Mouse (Mus musculus) midbrain, embryonic 14.5 days (tissue): Measurements from ENCODE around the gene Patl2. TPM values are rescaled to one million over a fixed set of nuclear protein-coding genes. Genes with fewer than 3 reads are reported as not detected.
"Not testable (repeated sequence)": the region's sequence is repeated elsewhere in the genome, so short reads cannot be mapped to it uniquely, and the experiment has no call there.

ENCODE experiments used
- ATAC-seq: fragments of 200-750 bp; cut with Nextera tagmentation; 2 replicates; pipeline ENCODE4 v1.8.0; 2017; ENCODE audit warnings: moderate number of reproducible peaks, moderate library complexity; ENCODE audit not compliant: low FRiP score, low TSS enrichment
- DNase-seq: peaks from one replicate; pipeline ENCODE4 v3.0.0-alpha.2; 2015
- H3K27ac ChIP-seq: fragments of 300-500 bp; sonication (generic); replicated peaks from 2 replicates; pipeline ENCODE4 v1.5.1; 2014; ENCODE audit warnings: mild to moderate bottlenecking, low read depth, low read length, moderate library complexity
- H3K27me3 ChIP-seq: fragments of 300-500 bp; sonication (generic); 2 replicates; pipeline ENCODE4 v1.6.1; 2014; ENCODE audit warnings: low read length, control low read depth, mixed read lengths; ENCODE audit not compliant: control insufficient read depth, insufficient read depth
- H3K36me3 ChIP-seq: fragments of 300-500 bp; sonication (generic); 2 replicates; pipeline ENCODE4 v1.6.1; 2014; ENCODE audit warnings: low read length, control low read depth; ENCODE audit not compliant: control insufficient read depth, insufficient read depth
- H3K4me1 ChIP-seq: fragments of 300-500 bp; sonication (generic); 2 replicates; pipeline ENCODE4 v1.6.1; 2014; ENCODE audit warnings: mild to moderate bottlenecking, antibody characterized with exemption, low read length, control low read depth; ENCODE audit not compliant: control insufficient read depth, insufficient read depth
- H3K4me2 ChIP-seq: fragments of 300-500 bp; sonication (generic); 2 replicates; pipeline ENCODE4 v1.6.1; 2014; ENCODE audit warnings: mild to moderate bottlenecking, low read length, moderate library complexity
- H3K4me3 ChIP-seq: fragments of 300-500 bp; sonication (generic); replicated peaks from 2 replicates; pipeline ENCODE4 v1.5.1; 2014; ENCODE audit warnings: low read depth, low read length
- H3K9ac ChIP-seq: fragments of 300-500 bp; sonication (generic); replicated peaks from 2 replicates; pipeline ENCODE4 v1.6.1; 2014; ENCODE audit warnings: mild to moderate bottlenecking, low read length, moderate library complexity
- H3K9me3 ChIP-seq: fragments of 300-500 bp; sonication (generic); 2 replicates; pipeline ENCODE4 v1.6.1; 2016; ENCODE audit warnings: low read length, control low read depth, mixed read lengths; ENCODE audit not compliant: control insufficient read depth
- WGBS: fragments of 180-500 bp; shearing (Covaris S2); extraction: QIAGEN DNeasy Blood & Tissue Kit; methylation state at CpG from one replicate; pipeline ENCODE4 v1.1.7; 2014; 5-methylcytosine and 5-hydroxymethylcytosine counted together
- polyA plus RNA-seq: library from polyadenylated mRNA; unstranded; fragments of >200 nt; fragmentation: Nextera tagmentation; extraction: Ambion mirVana; gene quantifications from 2 replicates; pipeline ENCODE4 v1.2.1, GENCODE M21; 2014

Gene Patl2
- polyA plus RNA-seq, 1 experiment from 2014 or later, result not detected

- Histone ChIP-seq H3K4me1 (no peaks in the 10 kb centered on the region), H3K4me3 (no peak overlapping the region), H3K27ac (no peak overlapping the region), H3K9ac (no peak overlapping the region), H3K4me2 (no peak overlapping the region), H3K27me3 (no peaks in the 10 kb centered on the region), H3K36me3 (no peaks in the 10 kb centered on the region), H3K9me3 (no peaks in the 10 kb centered on the region)
- DNase-seq, result no peak
- no peak for ATAC-seq
- WGBS, result 53% methylated on average over 12 of the region's 12 CpGs
These were observed 60.1 kb downstream of the Patl2 start for GRCm38 (mm10) chr2:122125680-122126572.

- H3K27ac ChIP-seq, result peak within 1 kb of the TSS; percentile 97
- no peaks in the 10 kb centered on the region for H3K9me3 ChIP-seq
- under 1% methylated on average over 47 of the region's 47 CpGs for WGBS
- DNase-seq (peak; percentile 98), ATAC-seq (peak; percentile 100)
- H3K4me2 ChIP-seq, result peak within 1 kb of the TSS; percentile 55
- peaks cover 12% of the 10 kb centered on the region for H3K36me3 ChIP-seq
- peak within 1 kb of the TSS; percentile 96 for H3K4me3 ChIP-seq
- peak within 1 kb of the TSS; percentile 95 for H3K9ac ChIP-seq
- peaks cover 8% of the 10 kb centered on the region for H3K4me1 ChIP-seq
- H3K27me3 ChIP-seq, result no peaks in the 10 kb centered on the region
These were observed 67.7 kb downstream of the Patl2 start, which contains the start of gene Spg11 for GRCm38 (mm10) chr2:122117961-122118958. TSS of gene Spg11 (minus strand) at chr2:122118386.

DNA sequence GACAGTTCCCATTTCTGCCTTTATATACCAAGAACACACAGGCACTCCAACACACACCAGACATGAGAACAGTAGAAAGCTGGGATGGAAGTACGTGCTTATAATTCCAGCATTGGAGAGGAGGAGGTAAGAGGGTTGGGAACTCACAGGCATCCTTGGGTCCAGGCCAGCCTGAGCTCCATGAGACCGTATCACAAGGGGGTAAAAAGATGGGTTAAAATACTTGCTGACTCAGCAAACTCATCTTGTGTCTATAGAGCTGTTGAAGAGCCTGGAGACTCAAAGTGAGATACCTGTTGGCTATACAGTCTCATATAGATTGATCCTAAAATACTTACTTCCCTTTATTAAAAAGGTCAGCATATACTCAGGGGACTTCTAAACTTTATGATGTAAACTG lies 69.1 kb downstream of the Patl2 start:
- 90% methylated on average over 2 of the region's 2 CpGs for WGBS

DNA sequence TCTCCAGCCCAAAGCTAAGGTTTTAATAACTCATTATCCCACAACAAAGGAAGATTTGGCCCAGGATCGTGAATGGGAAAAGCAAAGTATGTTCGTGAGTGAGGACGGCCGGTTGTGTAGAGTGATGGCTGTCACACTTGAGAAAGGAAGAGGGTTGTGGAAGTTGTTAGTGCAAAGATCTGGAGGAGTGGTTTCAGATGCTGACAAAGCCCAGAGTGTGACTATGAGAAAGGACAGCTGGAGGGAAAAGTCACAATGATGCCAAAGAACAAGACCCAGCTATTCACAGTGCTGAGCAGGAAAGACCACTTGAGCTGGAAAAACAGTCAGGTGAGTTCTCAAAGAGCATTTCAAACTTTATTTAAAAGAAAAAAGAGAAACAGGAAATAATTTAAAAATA lies 76.3 kb downstream of the Patl2 start:
- Histone ChIP-seq H3K9me3 (no peaks in the 10 kb centered on the region), H3K9ac (no peak overlapping the region), H3K36me3 (peaks cover 49% of the 10 kb centered on the region), H3K27ac (no peak overlapping the region), H3K4me3 (no peak overlapping the region), H3K4me1 (no peaks in the 10 kb centered on the region), H3K4me2 (no peak overlapping the region), H3K27me3 (no peaks in the 10 kb centered on the region)
- 91% methylated on average over 4 of the region's 4 CpGs for WGBS
- DNase-seq (no peak), ATAC-seq (no peak)

More for the DNA sequence above, 69.1 kb downstream of the Patl2 start:
- H3K4me1 ChIP-seq, result peaks cover 8% of the 10 kb centered on the region
- H3K4me2 ChIP-seq, result peak overlapping the region; percentile 55
- peak overlapping the region; percentile 95; the same call in 1 of the 2 replicates for H3K9ac ChIP-seq
- H3K36me3 ChIP-seq, result peaks cover 17% of the 10 kb centered on the region
- ATAC-seq (no peak), DNase-seq (no peak)
- peak overlapping the region; percentile 96; the same call in 1 of the 2 replicates for H3K4me3 ChIP-seq
- H3K27me3 ChIP-seq, result no peaks in the 10 kb centered on the region
- no peak overlapping the region for H3K27ac ChIP-seq
- no peaks in the 10 kb centered on the region for H3K9me3 ChIP-seq

- Histone ChIP-seq H3K9ac (no peak overlapping the region), H3K9me3 (no peaks in the 10 kb centered on the region), H3K4me2 (no peak overlapping the region), H3K4me3 (no peak overlapping the region), H3K4me1 (no peaks in the 10 kb centered on the region), H3K27ac (no peak overlapping the region), H3K27me3 (no peaks in the 10 kb centered on the region), H3K36me3 (peaks cover 47% of the 10 kb centered on the region)
- 89% methylated on average over 14 of the region's 14 CpGs for WGBS
- DNase-seq, result no peak
- no peak for ATAC-seq
These were observed 77.9 kb downstream of the Patl2 start for GRCm38 (mm10) chr2:122108101-122108500.

DNA sequence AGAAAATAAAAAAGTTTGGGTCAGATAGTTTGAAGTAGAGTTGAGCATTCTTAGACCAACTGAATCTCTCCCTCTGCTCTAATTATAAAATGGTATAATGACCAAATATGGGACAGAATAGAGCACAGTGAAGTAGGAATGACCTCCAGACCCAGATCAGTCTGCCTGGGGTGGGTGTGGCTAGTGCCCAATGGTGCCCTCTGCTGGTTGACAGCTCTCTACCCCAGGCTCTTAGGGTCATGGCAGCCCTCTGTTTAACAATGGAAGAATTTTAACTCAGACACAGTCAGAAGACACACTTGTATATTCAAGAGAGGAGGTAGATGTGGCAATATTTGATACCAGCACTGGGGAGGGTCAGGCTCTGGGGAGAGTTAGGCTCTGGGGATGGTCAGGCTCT lies 83.9 kb downstream of the Patl2 start:
- no peaks in the 10 kb centered on the region for H3K4me1 ChIP-seq
- H3K27ac ChIP-seq, result no peak overlapping the region

GRCm38 (mm10) chr2:122097686-122098085 lies 88.3 kb downstream of the Patl2 start:
- not testable (repeated sequence) for H3K27me3 ChIP-seq, ATAC-seq, H3K4me3 ChIP-seq, H3K9me3 ChIP-seq, H3K4me1 ChIP-seq, DNase-seq, H3K27ac ChIP-seq, H3K9ac ChIP-seq, H3K4me2 ChIP-seq
- H3K36me3 ChIP-seq, result peaks cover 87% of the 10 kb centered on the region
- 82% methylated on average over 5 of the region's 5 CpGs for WGBS

More for the DNA sequence above, 83.9 kb downstream of the Patl2 start:
- no peak overlapping the region for H3K4me2 ChIP-seq
- no peak overlapping the region for H3K4me3 ChIP-seq
- no peak overlapping the region for H3K9ac ChIP-seq
- H3K27me3 ChIP-seq, result no peaks in the 10 kb centered on the region
- H3K9me3 ChIP-seq, result no peaks in the 10 kb centered on the region
- H3K36me3 ChIP-seq, result peaks cover 65% of the 10 kb centered on the region
- ATAC-seq, result no peak
- no peak for DNase-seq

DNA sequence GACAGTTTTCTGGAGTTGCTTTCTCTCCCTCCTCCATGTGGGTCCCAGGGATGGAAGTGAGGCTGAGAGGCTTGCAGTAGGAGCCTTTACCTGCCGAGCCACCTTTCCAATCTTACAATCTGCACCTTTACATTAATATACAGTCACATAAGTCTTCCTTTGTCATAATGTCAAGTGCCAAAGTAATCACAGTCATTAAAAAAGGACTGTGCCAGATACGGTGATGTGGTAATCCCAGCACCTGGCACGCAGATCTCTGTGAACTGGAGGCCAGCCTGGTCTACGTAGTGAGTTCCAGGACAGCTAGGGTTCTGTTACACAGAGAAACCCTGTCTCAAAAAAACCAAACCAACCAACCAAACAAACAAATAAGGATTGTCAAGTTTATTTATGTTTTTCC lies 92.1 kb downstream of the Patl2 start:
- Histone ChIP-seq H3K4me2 (no peak overlapping the region), H3K9me3 (no peaks in the 10 kb centered on the region), H3K4me1 (no peaks in the 10 kb centered on the region), H3K27me3 (no peaks in the 10 kb centered on the region), H3K4me3 (no peak overlapping the region), H3K27ac (no peak overlapping the region), H3K36me3 (peaks cover 94% of the 10 kb centered on the region), H3K9ac (no peak overlapping the region)
- DNase-seq (no peak), ATAC-seq (no peak)
- WGBS, result 91% methylated on average over 4 of the region's 4 CpGs
